Mouse (Mus musculus) hindbrain, embryonic 12.5 days (tissue): ENCODE data around the gene Sptb. TPM values are rescaled to one million over a fixed set of nuclear protein-coding genes. Genes with fewer than 3 reads are reported as not detected.
A peak's percentile ranks its signal among the peaks of the same experiment; 100 is the strongest.

ENCODE experiments used
- ATAC-seq: fragments of 200-750 bp; cut with Nextera tagmentation; 2 replicates; pipeline ENCODE4 v1.8.0; 2017; ENCODE audit warnings: moderate TSS enrichment; ENCODE audit not compliant: low FRiP score
- H3K27ac ChIP-seq: fragments of 300-500 bp; sonication (generic); 2 replicates; pipeline ENCODE4 v1.5.1; 2016; ENCODE audit warnings: mild to moderate bottlenecking
- H3K27me3 ChIP-seq: fragments of 300-500 bp; sonication (generic); 2 replicates; pipeline ENCODE4 v1.6.1; 2016; ENCODE audit warnings: mild to moderate bottlenecking
- H3K36me3 ChIP-seq: fragments of 300-500 bp; sonication (generic); 2 replicates; pipeline ENCODE4 v1.6.1; 2016; ENCODE audit warnings: mild to moderate bottlenecking
- H3K4me1 ChIP-seq: fragments of 300-500 bp; sonication (generic); 2 replicates; pipeline ENCODE4 v1.6.1; 2016
- H3K4me2 ChIP-seq: fragments of 300-500 bp; sonication (generic); replicated peaks from 2 replicates; pipeline ENCODE4 v1.6.1; 2016; ENCODE audit warnings: mild to moderate bottlenecking
- H3K4me3 ChIP-seq: fragments of 300-500 bp; sonication (generic); 2 replicates; pipeline ENCODE4 v1.5.1; 2016; ENCODE audit warnings: mild to moderate bottlenecking
- H3K9ac ChIP-seq: fragments of 300-500 bp; sonication (generic); 2 replicates; pipeline ENCODE4 v1.6.1; 2016; ENCODE audit warnings: mild to moderate bottlenecking, moderate library complexity
- H3K9me3 ChIP-seq: fragments of 300-500 bp; sonication (generic); replicated peaks from 2 replicates; pipeline ENCODE4 v1.6.1; 2016; ENCODE audit warnings: mild to moderate bottlenecking
- WGBS: fragments of 180-500 bp; shearing (Covaris S2); methylation state at CpG from one replicate; pipeline ENCODE4 v1.1.7; 2016; 5-methylcytosine and 5-hydroxymethylcytosine counted together
- polyA plus RNA-seq: library from polyadenylated mRNA; unstranded; fragments of >200 nt; fragmentation: Nextera tagmentation; extraction: Ambion mirVana; gene quantifications from 2 replicates; pipeline ENCODE4 v1.2.1, GENCODE M21; 2016

Gene Sptb
- 3.3 and 4.2 TPM in 2 replicates for polyA plus RNA-seq

DNA sequence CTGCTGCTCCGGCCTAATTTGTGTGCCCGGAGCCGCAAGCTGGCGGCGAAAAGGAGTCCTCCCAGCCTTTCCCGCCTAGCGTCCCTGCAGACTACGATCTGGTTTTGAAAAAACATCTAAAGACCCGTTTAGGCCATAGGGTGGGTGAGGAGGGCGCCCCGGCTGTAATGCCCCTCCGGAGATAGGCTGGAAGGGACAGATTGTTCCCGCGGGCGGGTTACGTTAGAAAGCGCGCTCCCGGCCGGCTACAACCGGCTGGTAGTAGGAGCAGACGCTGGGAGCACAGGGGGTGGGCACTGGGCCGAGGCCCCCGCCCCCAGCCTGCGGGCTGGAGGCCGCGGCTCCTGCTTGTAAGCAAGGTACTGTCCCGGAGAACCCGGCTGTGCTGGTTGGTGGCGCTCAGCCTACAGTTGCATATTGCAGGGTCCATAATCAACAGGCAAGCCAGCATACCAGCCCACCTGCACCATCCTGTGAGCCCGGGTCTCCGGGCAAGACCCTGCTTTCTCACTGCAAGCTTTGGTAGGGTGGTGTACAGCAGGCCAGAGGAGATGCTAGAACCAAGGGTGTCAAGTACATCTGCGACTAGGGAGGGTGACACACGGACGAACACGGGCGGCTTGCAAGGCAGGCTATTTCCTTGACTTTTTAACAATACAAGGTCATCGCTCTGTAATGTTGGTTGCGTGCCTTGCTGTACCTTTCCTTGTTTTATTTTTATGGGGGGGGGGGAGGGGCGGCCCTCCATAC, at the start of gene Sptb:
TSS of gene Sptb (minus strand) at position 197 of the 750 bp plus-strand sequence.
- peak; percentile 75 for ATAC-seq
- WGBS = under 1% methylated on average over 40 of the region's 40 CpGs
- Histone ChIP-seq H3K27ac (no peak within 1 kb of the TSS), H3K4me1 (peaks cover 14% of the 10 kb centered on the region), H3K9me3 (no peaks in the 10 kb centered on the region), H3K27me3 (peaks cover 66% of the 10 kb centered on the region), H3K4me2 (peak within 1 kb of the TSS; percentile 99), H3K4me3 (peak within 1 kb of the TSS; percentile 69), H3K36me3 (no peaks in the 10 kb centered on the region), H3K9ac (peak within 1 kb of the TSS; percentile 72)

DNA sequence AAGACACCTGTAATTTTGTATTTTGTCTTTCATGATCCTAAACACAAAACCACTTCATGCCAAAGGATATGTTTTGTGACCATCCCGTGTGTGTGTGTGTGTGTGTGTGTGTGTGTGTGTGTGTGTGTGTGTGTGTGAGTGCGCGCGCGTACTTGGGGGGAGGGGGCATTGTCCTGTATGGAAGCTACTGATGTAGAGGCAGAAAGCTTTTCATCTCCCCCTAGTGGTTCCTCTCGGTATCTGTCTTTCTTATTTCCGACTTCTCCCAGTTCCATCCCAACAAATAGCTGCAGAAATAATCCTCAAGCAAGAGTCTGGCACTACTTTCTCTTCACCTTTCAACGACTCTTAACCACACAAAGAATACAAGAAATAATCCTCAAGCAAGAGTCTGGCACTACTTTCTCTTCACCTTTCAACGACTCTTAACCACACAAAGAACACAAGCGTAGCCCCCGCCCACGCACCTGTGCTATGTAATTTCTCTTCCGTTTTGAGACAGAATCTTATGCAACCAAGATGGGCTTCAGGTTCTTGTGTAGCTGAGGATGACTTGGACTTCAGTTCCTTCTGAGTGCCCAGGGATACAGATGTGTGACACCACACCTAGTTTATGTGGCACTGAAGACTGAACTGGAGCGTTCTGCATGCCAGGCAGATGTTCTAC, 42.4 kb upstream of the Sptb start:
- H3K36me3 ChIP-seq = no peaks in the 10 kb centered on the region
- no peak for ATAC-seq
- no peaks in the 10 kb centered on the region for H3K9me3 ChIP-seq
- no peak overlapping the region for H3K27ac ChIP-seq
- H3K27me3 ChIP-seq = no peaks in the 10 kb centered on the region
- 46% methylated on average over 14 of the region's 14 CpGs for WGBS
- no peaks in the 10 kb centered on the region for H3K4me1 ChIP-seq
- H3K4me3 ChIP-seq = no peak overlapping the region
- H3K4me2 ChIP-seq = no peak overlapping the region
- H3K9ac ChIP-seq = no peak overlapping the region

DNA sequence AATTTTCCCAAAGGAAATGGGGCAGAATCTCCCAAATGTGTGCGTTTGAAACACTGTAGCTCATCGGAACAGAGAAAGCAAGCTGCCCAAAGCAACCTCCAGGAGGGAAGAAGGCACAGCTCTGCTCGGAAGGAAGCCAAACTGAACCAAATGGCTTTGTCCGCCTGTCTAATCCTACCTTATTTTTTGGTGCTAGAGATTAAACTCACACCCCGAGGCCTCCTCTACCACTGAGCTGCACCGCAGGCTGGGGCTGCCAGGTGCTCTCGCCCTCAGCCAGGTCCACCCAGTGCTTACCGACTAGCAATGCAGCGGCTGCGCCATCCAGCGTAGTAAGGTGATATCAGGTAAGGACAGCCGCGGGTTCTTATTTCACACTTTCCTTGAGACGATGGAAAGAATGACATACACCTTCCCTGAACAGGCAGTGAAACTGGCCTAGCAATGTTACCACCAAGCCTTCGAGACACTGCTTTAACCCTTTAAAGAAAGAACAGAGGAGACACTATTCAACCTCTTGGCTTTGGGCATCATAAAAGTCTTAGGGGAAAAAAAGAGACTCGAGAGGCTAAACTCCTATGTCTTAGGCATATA, 40.6 kb upstream of the Sptb start:
- Histone ChIP-seq H3K27me3 (no peaks in the 10 kb centered on the region), H3K4me2 (no peak overlapping the region), H3K9ac (no peak overlapping the region), H3K9me3 (no peaks in the 10 kb centered on the region), H3K36me3 (no peaks in the 10 kb centered on the region), H3K27ac (no peak overlapping the region), H3K4me1 (no peaks in the 10 kb centered on the region), H3K4me3 (no peak overlapping the region)
- WGBS = 77% methylated on average over 16 of the region's 16 CpGs
- ATAC-seq = no peak

DNA sequence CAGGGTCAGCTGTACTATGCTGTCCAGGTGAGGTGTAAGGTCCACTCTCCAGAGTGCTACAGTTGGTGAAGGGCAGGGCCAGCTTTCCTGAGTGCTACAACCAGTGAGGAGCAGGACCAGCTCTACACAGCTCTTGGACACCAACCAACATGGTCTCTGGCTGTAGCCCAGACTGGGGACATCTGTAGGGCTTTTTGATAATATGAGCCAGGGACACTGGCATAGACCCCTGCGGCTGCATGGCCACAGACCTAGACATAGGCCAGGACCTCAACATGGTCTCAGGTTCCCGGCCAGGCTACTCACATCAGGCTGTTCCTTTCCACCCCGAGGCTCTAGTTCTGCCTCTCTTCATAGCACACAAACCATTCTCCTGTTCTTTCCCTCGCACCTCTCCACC, 17.6 kb upstream of the Sptb start:
- no peak overlapping the region for H3K4me3 ChIP-seq
- WGBS = 91% methylated on average over 4 of the region's 4 CpGs
- H3K27me3 ChIP-seq = no peaks in the 10 kb centered on the region
- ATAC-seq = no peak
- H3K9me3 ChIP-seq = no peaks in the 10 kb centered on the region; the same call in 1 of the 2 replicates
- no peaks in the 10 kb centered on the region for H3K4me1 ChIP-seq
- no peaks in the 10 kb centered on the region for H3K36me3 ChIP-seq
- H3K27ac ChIP-seq = no peak overlapping the region
- no peak overlapping the region for H3K4me2 ChIP-seq
- H3K9ac ChIP-seq = no peak overlapping the region

DNA sequence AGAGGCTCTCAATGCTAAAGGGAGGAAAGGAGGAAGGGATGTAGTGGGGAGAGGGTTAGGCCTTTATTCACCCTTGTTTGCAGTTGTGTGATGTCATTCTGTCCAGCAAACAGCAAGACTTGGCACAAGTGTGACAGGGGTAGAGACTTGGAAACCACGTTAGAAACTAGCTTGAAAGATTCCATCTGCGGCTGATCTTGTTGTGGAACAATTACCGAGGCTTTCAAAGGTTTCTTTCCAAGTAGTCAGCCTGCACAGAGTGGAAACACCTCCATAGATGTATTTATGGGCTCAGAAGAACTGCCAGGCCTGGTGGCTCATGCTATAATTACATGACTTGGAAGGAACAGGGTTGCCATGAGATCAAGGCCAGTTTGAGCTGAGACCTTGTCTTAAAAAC, 11.7 kb upstream of the Sptb start:
- no peak for ATAC-seq
- Histone ChIP-seq H3K9ac (no peak overlapping the region), H3K27ac (no peak overlapping the region), H3K9me3 (no peaks in the 10 kb centered on the region), H3K4me3 (no peak overlapping the region), H3K4me1 (no peaks in the 10 kb centered on the region), H3K4me2 (no peak overlapping the region), H3K27me3 (no peaks in the 10 kb centered on the region), H3K36me3 (no peaks in the 10 kb centered on the region)
- 86% methylated on average over 3 of the region's 3 CpGs for WGBS

DNA sequence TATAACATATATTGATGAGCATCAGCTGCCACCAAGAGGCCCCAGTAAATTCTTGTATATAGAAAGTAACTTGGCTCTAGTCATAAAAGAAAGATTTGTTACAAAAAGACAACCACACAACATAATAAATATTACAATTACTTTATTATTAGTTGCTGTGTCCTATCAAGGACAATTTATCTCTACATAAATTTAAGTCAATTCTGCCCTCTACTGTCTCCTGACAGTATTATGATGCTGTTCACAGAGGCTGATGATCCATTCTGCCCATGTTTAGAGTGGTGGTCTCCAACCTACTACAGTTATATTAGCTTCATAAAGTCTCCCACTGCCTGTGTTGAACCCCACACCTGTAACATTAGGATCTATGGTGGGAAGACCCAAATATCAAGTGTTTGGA, 10.2 kb upstream of the Sptb start:
- Histone ChIP-seq H3K27me3 (no peaks in the 10 kb centered on the region), H3K4me2 (no peak overlapping the region), H3K9me3 (no peaks in the 10 kb centered on the region), H3K9ac (no peak overlapping the region), H3K36me3 (no peaks in the 10 kb centered on the region), H3K4me3 (no peak overlapping the region), H3K27ac (no peak overlapping the region), H3K4me1 (no peaks in the 10 kb centered on the region)
- no peak for ATAC-seq

DNA sequence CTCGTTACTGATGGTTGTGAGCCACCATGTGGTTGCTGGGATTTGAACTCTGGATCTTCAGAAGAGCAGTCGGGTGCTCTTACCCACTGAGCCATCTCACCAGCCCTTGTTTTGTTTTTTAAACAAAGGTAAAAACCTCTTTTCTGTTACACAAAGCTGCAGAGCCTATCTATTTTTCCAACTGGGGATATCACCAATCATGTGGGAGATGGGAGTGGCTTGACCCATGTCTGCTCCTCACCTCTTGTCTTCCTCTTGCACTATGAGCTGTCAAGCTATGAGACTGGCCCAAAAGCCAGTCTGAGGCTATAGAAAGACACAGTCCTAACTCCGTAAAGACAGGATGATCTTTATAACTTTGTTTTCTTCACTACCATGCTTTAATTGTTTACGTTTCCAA, 8.0 kb upstream of the Sptb start:
- H3K9me3 ChIP-seq = no peaks in the 10 kb centered on the region
- no peak overlapping the region for H3K4me2 ChIP-seq
- H3K4me3 ChIP-seq = no peak overlapping the region
- ATAC-seq = no peak
- H3K36me3 ChIP-seq = no peaks in the 10 kb centered on the region
- no peak overlapping the region for H3K27ac ChIP-seq
- H3K9ac ChIP-seq = no peak overlapping the region
- no peaks in the 10 kb centered on the region for H3K4me1 ChIP-seq
- 85% methylated on average over 4 of the region's 4 CpGs for WGBS
- H3K27me3 ChIP-seq = peaks cover 5% of the 10 kb centered on the region; the same call in 1 of the 2 replicates

DNA sequence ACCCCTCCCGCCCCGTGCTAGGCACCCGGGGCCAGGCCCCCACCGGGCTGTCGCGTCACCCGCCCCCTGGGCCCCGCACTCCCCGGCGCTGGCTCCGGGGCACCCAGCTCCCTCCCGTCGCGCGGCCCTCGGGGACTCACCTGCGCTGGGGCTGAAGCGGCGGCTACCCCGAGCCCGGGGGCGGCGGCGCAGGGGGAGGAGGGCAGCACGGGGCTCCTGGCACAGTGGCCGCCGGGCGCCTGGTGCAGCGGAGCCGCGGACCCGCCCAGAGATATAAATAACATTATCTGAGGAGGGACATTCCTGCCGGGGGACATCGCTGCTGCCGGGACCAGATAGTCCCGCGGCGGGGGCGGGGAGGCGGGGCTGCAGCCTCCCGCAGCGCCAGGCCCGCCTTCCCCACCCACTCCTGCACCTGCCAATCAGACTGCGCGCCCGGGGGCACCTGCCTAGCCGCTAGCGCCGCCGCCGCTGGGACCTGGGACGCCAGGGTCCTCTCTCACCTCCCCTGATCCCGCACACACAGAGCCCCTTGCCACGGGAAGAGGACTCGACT, 474 bp downstream of the Sptb start:
- H3K27me3 ChIP-seq = peaks cover 66% of the 10 kb centered on the region
- under 1% methylated on average over 46 of the region's 55 CpGs for WGBS
- H3K36me3 ChIP-seq = no peaks in the 10 kb centered on the region
- no peaks in the 10 kb centered on the region for H3K9me3 ChIP-seq
- peak overlapping the region; percentile 72 for H3K9ac ChIP-seq
- peaks cover 14% of the 10 kb centered on the region for H3K4me1 ChIP-seq
- peak overlapping the region; percentile 99 for H3K4me2 ChIP-seq
- ATAC-seq = peak; percentile 80
- peak overlapping the region; percentile 69 for H3K4me3 ChIP-seq
- no peak overlapping the region for H3K27ac ChIP-seq

DNA sequence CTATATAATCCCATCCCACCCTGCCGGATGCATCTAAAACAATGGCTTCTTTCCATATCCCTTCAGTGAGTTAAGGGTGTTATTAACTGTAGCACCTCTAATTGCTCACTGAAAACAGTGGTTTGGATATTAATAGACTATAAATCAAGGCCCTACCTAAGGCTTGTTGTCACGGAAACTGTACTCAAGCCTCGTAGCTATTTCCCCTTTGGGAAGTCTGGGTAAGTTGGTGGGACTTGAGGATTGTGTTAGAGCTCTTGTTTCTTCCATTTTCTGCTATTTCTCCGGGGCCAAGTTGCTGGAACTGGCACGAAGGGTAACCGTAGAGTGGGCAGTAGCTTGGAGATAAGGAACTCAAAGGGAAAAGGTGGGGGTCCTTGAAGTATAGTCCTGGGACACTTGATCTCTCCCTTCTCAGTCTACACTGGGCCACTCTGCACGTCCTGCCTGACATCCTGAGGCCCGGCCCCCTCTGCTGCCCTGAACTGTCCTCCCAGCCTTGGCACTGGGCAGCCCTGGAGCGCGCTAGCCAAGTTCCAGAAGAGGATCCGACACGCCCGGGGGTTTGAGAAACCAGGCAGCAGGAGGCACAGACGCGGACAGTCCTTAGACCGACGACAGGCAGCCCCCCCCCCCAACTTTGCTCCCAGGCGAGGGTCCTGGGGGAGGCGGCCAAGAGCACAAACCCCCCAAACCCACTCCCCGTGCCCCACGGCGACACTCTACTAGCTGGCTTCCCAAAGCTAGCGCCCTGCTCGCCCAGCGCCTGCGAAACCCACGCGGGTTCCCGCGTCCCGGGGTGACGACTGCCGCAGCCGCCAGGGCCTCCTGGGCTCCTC, 1.2 kb downstream of the Sptb start:
- peak overlapping the region; percentile 69 for H3K4me3 ChIP-seq
- H3K36me3 ChIP-seq = no peaks in the 10 kb centered on the region
- H3K9ac ChIP-seq = peak overlapping the region; percentile 72
- WGBS = 5% methylated on average over 34 of the region's 34 CpGs
- peaks cover 14% of the 10 kb centered on the region for H3K4me1 ChIP-seq
- H3K4me2 ChIP-seq = peak overlapping the region; percentile 99
- H3K9me3 ChIP-seq = no peaks in the 10 kb centered on the region
- no peak overlapping the region for H3K27ac ChIP-seq
- peak; percentile 53 for ATAC-seq
- H3K27me3 ChIP-seq = peaks cover 66% of the 10 kb centered on the region

DNA sequence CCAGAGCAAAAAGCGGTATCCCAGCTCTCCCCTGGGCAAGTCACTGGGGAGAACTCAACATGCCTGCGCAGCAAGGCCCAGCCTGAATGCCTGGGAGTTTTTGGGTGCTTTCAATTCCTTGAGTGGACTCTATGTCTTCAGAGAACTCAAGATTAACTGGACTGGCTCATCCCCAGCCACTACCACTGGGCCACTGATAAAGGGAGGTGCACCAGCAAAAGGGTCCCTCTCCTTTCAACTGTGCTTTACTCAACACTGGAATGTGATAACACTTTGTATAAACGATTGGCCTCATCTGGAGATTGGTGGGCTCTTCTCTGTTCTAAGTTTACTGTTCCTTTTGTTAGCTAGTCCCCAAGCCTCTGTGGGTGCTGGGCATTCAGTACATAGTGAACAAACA, 2.2 kb downstream of the Sptb start:
- Histone ChIP-seq H3K27me3 (peaks cover 60% of the 10 kb centered on the region), H3K4me3 (no peak overlapping the region), H3K27ac (no peak overlapping the region), H3K9ac (no peak overlapping the region), H3K4me2 (no peak overlapping the region), H3K9me3 (no peaks in the 10 kb centered on the region), H3K36me3 (no peaks in the 10 kb centered on the region), H3K4me1 (peaks cover 14% of the 10 kb centered on the region)
- 74% methylated on average over 3 of the region's 3 CpGs for WGBS
- ATAC-seq = no peak

DNA sequence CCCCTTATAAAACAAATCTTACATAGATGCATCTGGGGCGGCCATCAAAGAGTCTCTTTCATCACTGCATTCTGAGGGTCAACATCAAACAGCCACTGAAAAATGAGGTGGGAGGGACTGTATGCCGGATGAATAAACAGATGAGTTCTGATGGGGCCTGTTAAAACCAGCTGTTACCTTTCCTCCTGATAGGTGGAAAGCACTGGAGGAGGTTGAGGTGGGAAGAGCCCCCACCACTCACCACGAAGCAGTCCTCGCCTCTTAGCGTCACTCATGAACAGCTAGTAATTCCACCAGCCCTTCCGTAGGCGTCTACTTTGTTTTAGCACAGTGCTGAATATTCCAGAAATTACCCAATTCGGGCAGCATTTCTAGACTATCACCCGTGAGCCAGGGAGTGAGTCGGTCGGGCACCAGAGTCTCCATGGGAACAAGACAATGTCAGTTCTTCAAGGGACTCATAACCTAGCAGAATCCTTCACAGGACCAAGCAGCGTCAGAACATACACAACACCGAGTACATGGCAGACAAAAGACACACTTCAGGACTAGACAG, 13.9 kb downstream of the Sptb start:
- no peak for ATAC-seq
- Histone ChIP-seq H3K9ac (no peak overlapping the region), H3K4me1 (peaks cover 7% of the 10 kb centered on the region), H3K4me2 (no peak overlapping the region), H3K4me3 (no peak overlapping the region), H3K36me3 (no peaks in the 10 kb centered on the region), H3K27ac (no peak overlapping the region), H3K9me3 (no peaks in the 10 kb centered on the region), H3K27me3 (peaks cover 4% of the 10 kb centered on the region; the same call in 1 of the 2 replicates)
- 86% methylated on average over 13 of the region's 13 CpGs for WGBS
